Comparison of ENCODE assay signal across 17 mouse cellular contexts in genomic region chr17:75071174-75071573, GRCm38 (mm10).
DNase-seq lines count a peak whose midpoint lies in the region; ATAC-seq and TF ChIP-seq lines count a peak whose summit lies in the region.
"Had no signal": no experiment of that assay in that cellular context is flagged by ENCODE, and none has a peak within 500 bp of the region (broad histone marks: within the 10 kb centered on the region; RNA-seq: fewer than 3 reads in every experiment).

No protein-coding gene starts in this region.

- peak; percentile 64 for DNase-seq in MEL (ENCODE audit: low read depth, low spot score)
- DNase-seq in c-Kit-positive CD71-positive TER-119-negative erythroid progenitor cells, embryonic 14.5 days (ENCODE audit: low read depth): peak; percentile 27
- peak; percentile 49 for DNase-seq in heart, postnatal 0 days (ENCODE audit: low spot score)
- no peak for DNase-seq in neural tube, embryonic 10.5 days (ENCODE audit: extremely low spot score, low spot score)
- DNase-seq: adrenal gland, postnatal 25 days; forebrain, postnatal 0 days; gastrocnemius, adult 2 months; spleen, adult 18-20 months had no signal

- no peaks in the 10 kb centered on the region for H3K9me3 ChIP-seq in MEL (replicated peaks; ENCODE audit: insufficient read depth, low read length)
- H3K9me3 ChIP-seq in heart, postnatal 0 days (replicated peaks; ENCODE audit: control insufficient read depth, low read length): no peaks in the 10 kb centered on the region
- no peaks in the 10 kb centered on the region for H3K9me3 ChIP-seq in liver, embryonic 16.5 days (replicated peaks; ENCODE audit: control insufficient read depth, low read length)
- no peaks in the 10 kb centered on the region for H3K9me3 ChIP-seq in midbrain, embryonic 16.5 days (replicated peaks; ENCODE audit: control insufficient read depth, low read length, poor library complexity, severe bottlenecking)
- H3K9me3 ChIP-seq: limb, embryonic 12.5 days; midbrain, embryonic 12.5 days had no signal

- no peak overlapping the region for H3K4me2 ChIP-seq in heart, postnatal 0 days (ENCODE audit: low read depth, low read length)
- H3K4me2 ChIP-seq in liver, embryonic 16.5 days (ENCODE audit: low read depth, low read length): no peak overlapping the region
- no peak overlapping the region for H3K4me2 ChIP-seq in midbrain, embryonic 16.5 days (ENCODE audit: low read length)
- H3K4me2 ChIP-seq: limb, embryonic 12.5 days; midbrain, embryonic 12.5 days had no signal

- WGBS in heart, postnatal 0 days: 0% methylated on average over 2 of the region's 2 CpGs
- 15% methylated on average over 2 of the region's 2 CpGs for WGBS in liver, embryonic 16.5 days (ENCODE audit: insufficient replicate concordance)
- WGBS in midbrain, embryonic 16.5 days: 4% methylated on average over 2 of the region's 2 CpGs

- H3K79me2 ChIP-seq in MEL (ENCODE audit: control insufficient read depth, insufficient read depth, low read length, poor library complexity): no peaks in the 10 kb centered on the region

- peak; percentile 67 to 79 for TF ChIP-seq EP300 in MEL (IDR thresholded peaks at IDR 0.05; ENCODE audit: low read depth in 1 of 2, low read length in 2 of 2)
- no peak for TF ChIP-seq EP300 in heart, postnatal 0 days (IDR thresholded peaks at IDR 0.05; ENCODE audit: low read depth)

- TF ChIP-seq CTCF in MEL (IDR thresholded peaks at IDR 0.05 in 2 of 3, conservative IDR thresholded peaks at IDR 0.05 in 1 of 3; ENCODE audit: control insufficient read depth in 1 of 3, insufficient read depth in 1 of 3, low read depth in 2 of 3, low read length in 3 of 3, poor library complexity in 1 of 3, severe bottlenecking in 1 of 3): no peak
- TF ChIP-seq CTCF in heart, postnatal 0 days (IDR thresholded peaks at IDR 0.05; ENCODE audit: low read depth): no peak

- H3K36me3 ChIP-seq in MEL (ENCODE audit: control insufficient read depth in 1 of 2, insufficient read depth in 2 of 2, low read length in 2 of 2): peaks cover 0 to 18% of the 10 kb centered on the region in 2 experiments; a peak in 2 of 4 replicates
- no peaks in the 10 kb centered on the region for H3K36me3 ChIP-seq in heart, postnatal 0 days (replicated peaks; ENCODE audit: control insufficient read depth, insufficient read depth, low read length)
- no peaks in the 10 kb centered on the region for H3K36me3 ChIP-seq in liver, embryonic 16.5 days (ENCODE audit: control insufficient read depth, insufficient read depth)
- no peaks in the 10 kb centered on the region for H3K36me3 ChIP-seq in midbrain, embryonic 16.5 days (ENCODE audit: control insufficient read depth, insufficient read depth, low read length)
- H3K36me3 ChIP-seq: midbrain, embryonic 12.5 days had no signal

- no peaks in the 10 kb centered on the region for H3K27me3 ChIP-seq in MEL (ENCODE audit: control insufficient read depth in 1 of 2, insufficient read depth in 2 of 2, low read length in 2 of 2)
- no peaks in the 10 kb centered on the region for H3K27me3 ChIP-seq in heart, postnatal 0 days (ENCODE audit: control insufficient read depth, insufficient read depth, low read length)
- no peaks in the 10 kb centered on the region for H3K27me3 ChIP-seq in liver, embryonic 16.5 days (ENCODE audit: control insufficient read depth, insufficient read depth, low read depth, low read length)
- no peaks in the 10 kb centered on the region for H3K27me3 ChIP-seq in midbrain, embryonic 16.5 days (ENCODE audit: control insufficient read depth, insufficient read depth, low read depth, low read length)
- H3K27me3 ChIP-seq: limb, embryonic 12.5 days had no signal

- H3K27ac ChIP-seq in MEL (ENCODE audit: control insufficient read depth, low read depth, low read length): no peak overlapping the region; the same call in 1 of the 2 replicates
- peak overlapping the region; percentile 86 for H3K27ac ChIP-seq in heart, postnatal 0 days (ENCODE audit: low read depth)
- 0 out of 2 replicates have a peak overlapping the region, but pooled peaks have one; percentile 41 for H3K27ac ChIP-seq in liver, embryonic 16.5 days (ENCODE audit: low read length)
- no peak overlapping the region for H3K27ac ChIP-seq in midbrain, embryonic 16.5 days (ENCODE audit: low read length)
- H3K27ac ChIP-seq: kidney, postnatal 0 days; layer of hippocampus, adult 2 months; left cerebral cortex, adult 2 months; limb, embryonic 12.5 days; midbrain, embryonic 12.5 days had no signal

- peak; percentile 38; the same call in 1 of the 2 replicates for ATAC-seq in heart, postnatal 0 days (ENCODE audit: insufficient read depth, low read depth)
- peak; percentile 62 for ATAC-seq in liver, embryonic 16.5 days (ENCODE audit: low read depth)
- ATAC-seq in midbrain, embryonic 16.5 days: no peak
- ATAC-seq in erythroid progenitor cell, adult 5-6 weeks (replicated peaks; ENCODE audit: low FRiP score, poor library complexity, severe bottlenecking): no peak
- ATAC-seq: forebrain, postnatal 0 days had no signal

- no peak overlapping the region for H3K9ac ChIP-seq in MEL (ENCODE audit: control insufficient read depth, low read depth, low read length, poor library complexity, severe bottlenecking)
- no peak overlapping the region for H3K9ac ChIP-seq in heart, postnatal 0 days (replicated peaks; ENCODE audit: low read depth, low read length)
- no peak overlapping the region for H3K9ac ChIP-seq in liver, embryonic 16.5 days (ENCODE audit: low read depth, low read length)
- H3K9ac ChIP-seq in midbrain, embryonic 16.5 days (ENCODE audit: low read depth, low read length): no peak overlapping the region
- H3K9ac ChIP-seq: forebrain, postnatal 0 days; limb, embryonic 12.5 days; midbrain, embryonic 12.5 days had no signal

- TF ChIP-seq RAD21 in MEL (IDR thresholded peaks at IDR 0.05; ENCODE audit: low read depth, low read length): no peak

- TF ChIP-seq POLR2A in MEL (IDR thresholded peaks at IDR 0.05; ENCODE audit: control insufficient read depth in 1 of 2, insufficient read depth in 1 of 2, low read depth in 1 of 2, low read length in 2 of 2, poor library complexity in 1 of 2): no peak

- H3K4me1 ChIP-seq in MEL (ENCODE audit: control insufficient read depth in 1 of 2, insufficient read depth in 2 of 2, low read length in 2 of 2): peaks cover 8 to 20% of the 10 kb centered on the region in 2 experiments
- peaks cover 37% of the 10 kb centered on the region for H3K4me1 ChIP-seq in heart, postnatal 0 days (ENCODE audit: control insufficient read depth, insufficient read depth)
- H3K4me1 ChIP-seq in liver, embryonic 16.5 days (ENCODE audit: control insufficient read depth, low read depth, low read length): peaks cover 14% of the 10 kb centered on the region
- H3K4me1 ChIP-seq in midbrain, embryonic 16.5 days (ENCODE audit: control insufficient read depth, insufficient read depth, low read length): peaks cover 2% of the 10 kb centered on the region; the same call in 1 of the 2 replicates

- no peak overlapping the region for H3K4me3 ChIP-seq in MEL (ENCODE audit: control insufficient read depth in 1 of 2, insufficient read depth in 1 of 2, low read depth in 2 of 2, low read length in 2 of 2)
- no peak overlapping the region for H3K4me3 ChIP-seq in heart, postnatal 0 days (ENCODE audit: low read depth, low read length)
- H3K4me3 ChIP-seq in liver, embryonic 16.5 days (ENCODE audit: low read depth, low read length): no peak overlapping the region
- H3K4me3 ChIP-seq in midbrain, embryonic 16.5 days (ENCODE audit: low read depth, low read length): no peak overlapping the region
- H3K4me3 ChIP-seq: erythroblast, embryonic 14.5 days; gastrocnemius, adult 2 months; layer of hippocampus, adult 2 months; left cerebral cortex, adult 2 months; limb, embryonic 12.5 days; midbrain, embryonic 12.5 days had no signal

TF ChIP-seq in MEL, 35 proteins besides CTCF, POLR2A, EP300 and RAD21 (continues in another document):
- no peak for TF ChIP-seq USF1 (IDR thresholded peaks at IDR 0.05; ENCODE audit: low read depth, low read length)
- TF ChIP-seq BHLHE40 (IDR thresholded peaks at IDR 0.05; ENCODE audit: borderline replicate concordance, low read depth, low read length): no peak
- TF ChIP-seq HCFC1 (IDR thresholded peaks at IDR 0.05; ENCODE audit: low read depth, low read length): 0 out of 2 replicates have a peak, but pooled peaks have one; percentile 34
- TF ChIP-seq CHD1 (IDR thresholded peaks at IDR 0.05; ENCODE audit: low read depth, low read length): no peak
- no peak for TF ChIP-seq USF2 (IDR thresholded peaks at IDR 0.05; ENCODE audit: borderline replicate concordance in 1 of 2, insufficient read depth in 1 of 2, low read depth in 1 of 2, low read length in 2 of 2)
- TF ChIP-seq MEF2A (IDR thresholded peaks at IDR 0.05; ENCODE audit: extremely low read depth, insufficient replicate concordance, low read depth, low read length, poor library complexity, severe bottlenecking): no peak
- TF ChIP-seq SMC3 (IDR thresholded peaks at IDR 0.05; ENCODE audit: low read depth, low read length): no peak
- no peak for TF ChIP-seq MYB (IDR thresholded peaks at IDR 0.05; ENCODE audit: low read depth, low read length)
- TF ChIP-seq ELF1 (IDR thresholded peaks at IDR 0.05; ENCODE audit: low read depth, low read length): no peak
- no peak for TF ChIP-seq GABPA (IDR thresholded peaks at IDR 0.05; ENCODE audit: low read depth, low read length)
- TF ChIP-seq JUND (IDR thresholded peaks at IDR 0.05; ENCODE audit: low read depth, low read length): no peak
- no peak for TF ChIP-seq KAT2A (conservative IDR thresholded peaks at IDR 0.05; ENCODE audit: low read depth, low read length)
- no peak for TF ChIP-seq ZMIZ1 (IDR thresholded peaks at IDR 0.05; ENCODE audit: low read depth, low read length)
- TF ChIP-seq MAZ (IDR thresholded peaks at IDR 0.05; ENCODE audit: low read depth, low read length): no peak
- no peak for TF ChIP-seq ZC3H11A (IDR thresholded peaks at IDR 0.05; ENCODE audit: low read depth, low read length)
- peak; percentile 58; the same call in 1 of the 2 replicates for TF ChIP-seq ETS1 (IDR thresholded peaks at IDR 0.05; ENCODE audit: low read depth, low read length)
- TF ChIP-seq TCF12 (IDR thresholded peaks at IDR 0.05; ENCODE audit: low read depth, low read length): peak; percentile 84
- TF ChIP-seq SIN3A (IDR thresholded peaks at IDR 0.05; ENCODE audit: low read length): no peak
- TF ChIP-seq CHD2 (IDR thresholded peaks at IDR 0.05; ENCODE audit: low read length): no peak
- TF ChIP-seq UBTF (IDR thresholded peaks at IDR 0.05; ENCODE audit: borderline replicate concordance, insufficient read depth, low read depth, low read length): no peak
- no peak for TF ChIP-seq ZNF384 (IDR thresholded peaks at IDR 0.05; ENCODE audit: low read depth, low read length)
- no peak for TF ChIP-seq MAFK (IDR thresholded peaks at IDR 0.05; ENCODE audit: borderline replicate concordance, low read depth, low read length)
- TF ChIP-seq MYC (IDR thresholded peaks at IDR 0.05; ENCODE audit: low read depth, low read length): no peak
- TF ChIP-seq POLR2AphosphoS2 (IDR thresholded peaks at IDR 0.05; ENCODE audit: low read length): no peak
- no peak for TF ChIP-seq MAX (IDR thresholded peaks at IDR 0.05; ENCODE audit: low read length)
- TF ChIP-seq GATA1 (IDR thresholded peaks at IDR 0.05; ENCODE audit: low read depth, low read length): peak; percentile 56

Comparison
In these comparisons a context has a peak if more than half of its experiments do, and no peak if none do; other contexts are left out.
1. H3K27ac ChIP-seq: peak in heart, postnatal 0 days (single experiment) and liver, embryonic 16.5 days (single experiment); none in MEL (single experiment) and midbrain, embryonic 16.5 days (single experiment).
2. ATAC-seq: peak in heart, postnatal 0 days (single experiment) and liver, embryonic 16.5 days (single experiment); none in midbrain, embryonic 16.5 days (single experiment) and erythroid progenitor cell, adult 5-6 weeks (single experiment).